Mouse (Mus musculus) MEL (cell line): ENCODE measurements around the gene Marc2. TPM values are rescaled to one million over a fixed set of nuclear protein-coding genes. Genes with fewer than 3 reads are reported as not detected.

Experiments
- DNase-seq: peaks from one replicate; pipeline ENCODE4 v3.0.0; 2011; ENCODE audit warnings: low read depth, low spot score
- H3K27ac ChIP-seq: 2 replicates; pipeline ENCODE4 v1.5.1; 2012; ENCODE audit warnings: low read depth, mild to moderate bottlenecking, control low read depth, low read length, moderate library complexity; ENCODE audit not compliant: control insufficient read depth
- H3K27me3 ChIP-seq, 2 experiments: fragments of 150-350 bp in 1 of 2; sonication (generic) in 1 of 2; 2 replicates each; pipeline ENCODE4 v1.6.1; 2012; ENCODE audit warnings: low read length in 2 of 2, mild to moderate bottlenecking in 2 of 2, improper control_type of control experiment in 1 of 2, moderate library complexity in 1 of 2; ENCODE audit not compliant: insufficient read depth in 2 of 2, control insufficient read depth in 1 of 2
- H3K36me3 ChIP-seq, 2 experiments: 2 replicates each; pipeline ENCODE4 v1.6.1; 2012 to 2014; ENCODE audit warnings: low read length in 2 of 2, improper control_type of control experiment in 1 of 2, inconsistent platforms in 1 of 2, mild to moderate bottlenecking in 1 of 2; ENCODE audit not compliant: insufficient read depth in 2 of 2, control insufficient read depth in 1 of 2
- H3K4me1 ChIP-seq, 2 experiments: fragments of 150-350 bp in 1 of 2; sonication (generic) in 1 of 2; 2 replicates each; pipeline ENCODE4 v1.6.1; 2012; ENCODE audit warnings: low read length in 2 of 2, improper control_type of control experiment in 1 of 2, mild to moderate bottlenecking in 1 of 2; ENCODE audit not compliant: insufficient read depth in 2 of 2, control insufficient read depth in 1 of 2
- H3K4me3 ChIP-seq, 2 experiments: fragments of 150-350 bp in 1 of 2; sonication (generic) in 1 of 2; 2 replicates each; pipeline ENCODE4 v1.5.1; 2012; ENCODE audit warnings: low read depth in 2 of 2, low read length in 2 of 2, mild to moderate bottlenecking in 2 of 2, moderate library complexity in 2 of 2, control low read depth in 1 of 2, improper control_type of control experiment in 1 of 2; ENCODE audit not compliant: control insufficient read depth in 1 of 2, insufficient read depth in 1 of 2
- H3K79me2 ChIP-seq: 2 replicates; pipeline ENCODE4 v1.6.1; 2012; ENCODE audit warnings: mild to moderate bottlenecking, low read length, moderate library complexity; ENCODE audit not compliant: control insufficient read depth, poor library complexity, insufficient read depth
- H3K9ac ChIP-seq: 2 replicates; pipeline ENCODE4 v1.6.1; 2012; ENCODE audit warnings: low read depth, mild to moderate bottlenecking, control low read depth, low read length, moderate library complexity; ENCODE audit not compliant: control insufficient read depth, poor library complexity, severe bottlenecking
- H3K9me3 ChIP-seq: fragments of 150-350 bp; sonication (generic); replicated peaks from 2 replicates; pipeline ENCODE4 v1.6.1; 2012; ENCODE audit warnings: mild to moderate bottlenecking, low read length, improper control_type of control experiment, moderate library complexity; ENCODE audit not compliant: insufficient read depth
- BHLHE40 ChIP-seq: IDR thresholded peaks from 2 replicates; pipeline ENCODE4 v1.6.1; 2012; ENCODE audit warnings: low read depth, mild to moderate bottlenecking, inconsistent platforms, low read length, improper control_type of control experiment, borderline replicate concordance
- CHD1 ChIP-seq: IDR thresholded peaks from 2 replicates; pipeline ENCODE4 v1.6.1; 2012; ENCODE audit warnings: low read depth, mild to moderate bottlenecking, inconsistent platforms, low read length, improper control_type of control experiment
- CTCF ChIP-seq, 3 experiments: IDR thresholded peaks in 2 of 3; conservative IDR thresholded peaks in 1 of 3; 2 replicates each; pipeline ENCODE4 v1.5.1; 2011 to 2012; ENCODE audit warnings: low read length in 3 of 3, low read depth in 2 of 3, mild to moderate bottlenecking in 2 of 3, improper control_type of control experiment in 1 of 3, inconsistent platforms in 1 of 3, mixed read lengths in 1 of 3, moderate library complexity in 1 of 3; ENCODE audit not compliant: control insufficient read depth in 1 of 3, insufficient read depth in 1 of 3, poor library complexity in 1 of 3, severe bottlenecking in 1 of 3
- ELF1 ChIP-seq: IDR thresholded peaks from 2 replicates; pipeline ENCODE4 v1.6.1; 2014; ENCODE audit warnings: low read depth, mild to moderate bottlenecking, inconsistent platforms, low read length, improper control_type of control experiment, moderate library complexity
- EP300 ChIP-seq, 2 experiments: IDR thresholded peaks; 2 replicates each; pipeline ENCODE4 v1.6.1; 2011; ENCODE audit warnings: improper control_type of control experiment in 2 of 2, low read length in 2 of 2, low read depth in 1 of 2, mild to moderate bottlenecking in 1 of 2
- ETS1 ChIP-seq: IDR thresholded peaks from 2 replicates; pipeline ENCODE4 v1.6.1; 2012; ENCODE audit warnings: low read depth, mild to moderate bottlenecking, inconsistent platforms, low read length, improper control_type of control experiment, moderate library complexity
- GATA1 ChIP-seq: IDR thresholded peaks from 2 replicates; pipeline ENCODE4 v1.6.1; 2011; ENCODE audit warnings: low read depth, low read length, improper control_type of control experiment
- HCFC1 ChIP-seq: IDR thresholded peaks from 2 replicates; pipeline ENCODE4 v1.6.1; 2012; ENCODE audit warnings: low read depth, mild to moderate bottlenecking, inconsistent platforms, low read length, improper control_type of control experiment, moderate library complexity
- JUND ChIP-seq: IDR thresholded peaks from 2 replicates; pipeline ENCODE4 v1.6.1; 2011; ENCODE audit warnings: low read depth, mild to moderate bottlenecking, improper control_type of control experiment, low read length
- MAFK ChIP-seq: IDR thresholded peaks from 2 replicates; pipeline ENCODE4 v1.6.1; 2011; ENCODE audit warnings: low read depth, mild to moderate bottlenecking, low read length, improper control_type of control experiment, borderline replicate concordance
- MAX ChIP-seq: IDR thresholded peaks from 2 replicates; pipeline ENCODE4 v1.6.1; 2011; ENCODE audit warnings: low read length, improper control_type of control experiment
- MAZ ChIP-seq: IDR thresholded peaks from 2 replicates; pipeline ENCODE4 v1.6.1; 2012; ENCODE audit warnings: low read depth, mild to moderate bottlenecking, inconsistent platforms, low read length, improper control_type of control experiment
- MEF2A ChIP-seq: IDR thresholded peaks from 2 replicates; pipeline ENCODE4 v1.6.1; 2014; ENCODE audit warnings: low read depth, mild to moderate bottlenecking, inconsistent platforms, low read length, improper control_type of control experiment; ENCODE audit not compliant: poor library complexity, insufficient replicate concordance, severe bottlenecking; ENCODE audit errors: extremely low read depth
- MXI1 ChIP-seq: IDR thresholded peaks from 2 replicates; pipeline ENCODE4 v1.6.1; 2011; ENCODE audit warnings: mild to moderate bottlenecking, low read depth, low read length, improper control_type of control experiment
- MYB ChIP-seq: IDR thresholded peaks from 2 replicates; pipeline ENCODE4 v1.6.1; 2011; ENCODE audit warnings: mild to moderate bottlenecking, low read depth, low read length, improper control_type of control experiment
- MYC ChIP-seq: IDR thresholded peaks from 2 replicates; pipeline ENCODE4 v1.6.1; 2011; ENCODE audit warnings: low read depth, mild to moderate bottlenecking, low read length, improper control_type of control experiment, moderate library complexity
- NELFE ChIP-seq: IDR thresholded peaks from 2 replicates; pipeline ENCODE4 v1.6.1; 2011; ENCODE audit warnings: low read depth, low read length, improper control_type of control experiment
- NRF1 ChIP-seq: IDR thresholded peaks from 2 replicates; pipeline ENCODE4 v1.6.1; 2014; ENCODE audit warnings: low read depth, mild to moderate bottlenecking, inconsistent platforms, low read length, improper control_type of control experiment, moderate library complexity; ENCODE audit not compliant: poor library complexity, insufficient read depth, severe bottlenecking
- POLR2AphosphoS2 ChIP-seq: IDR thresholded peaks from 2 replicates; pipeline ENCODE4 v1.6.1; 2011; ENCODE audit warnings: low read length, improper control_type of control experiment
- POLR2AphosphoS5 ChIP-seq: IDR thresholded peaks from 2 replicates; pipeline ENCODE4 v1.6.1; 2012; ENCODE audit warnings: low read depth, borderline replicate concordance, mild to moderate bottlenecking, inconsistent platforms, low read length, moderate library complexity, mixed read lengths
- RCOR1 ChIP-seq: IDR thresholded peaks from 2 replicates; pipeline ENCODE4 v1.6.1; 2012; ENCODE audit warnings: low read depth, mild to moderate bottlenecking, inconsistent platforms, low read length, improper control_type of control experiment
- SIN3A ChIP-seq: IDR thresholded peaks from 2 replicates; pipeline ENCODE4 v1.6.1; 2012; ENCODE audit warnings: low read length, improper control_type of control experiment, inconsistent platforms
- SMC3 ChIP-seq: IDR thresholded peaks from 2 replicates; pipeline ENCODE4 v1.6.1; 2011; ENCODE audit warnings: low read depth, low read length, improper control_type of control experiment
- TBP ChIP-seq: IDR thresholded peaks from 2 replicates; pipeline ENCODE4 v1.8.0; 2011; ENCODE audit warnings: low read depth, low read length, improper control_type of control experiment
- TCF12 ChIP-seq: IDR thresholded peaks from 2 replicates; pipeline ENCODE4 v1.6.1; 2014; ENCODE audit warnings: low read depth, mild to moderate bottlenecking, inconsistent platforms, low read length, improper control_type of control experiment, moderate library complexity
- UBTF ChIP-seq: IDR thresholded peaks from 2 replicates; pipeline ENCODE4 v1.6.1; 2012; ENCODE audit warnings: low read depth, mild to moderate bottlenecking, inconsistent platforms, low read length, improper control_type of control experiment, moderate library complexity, borderline replicate concordance; ENCODE audit not compliant: insufficient read depth
- ZC3H11A ChIP-seq: IDR thresholded peaks from 2 replicates; pipeline ENCODE4 v1.6.1; 2012; ENCODE audit warnings: low read depth, mild to moderate bottlenecking, inconsistent platforms, low read length, improper control_type of control experiment
- ZKSCAN1 ChIP-seq: IDR thresholded peaks from 2 replicates; pipeline ENCODE4 v1.6.1; 2012; ENCODE audit warnings: low read depth, mild to moderate bottlenecking, inconsistent platforms, low read length, improper control_type of control experiment, moderate library complexity
- ZMIZ1 ChIP-seq: IDR thresholded peaks from 2 replicates; pipeline ENCODE4 v1.6.1; 2012; ENCODE audit warnings: low read depth, mild to moderate bottlenecking, inconsistent platforms, low read length, improper control_type of control experiment, moderate library complexity
- ZNF384 ChIP-seq: IDR thresholded peaks from 2 replicates; pipeline ENCODE4 v1.6.1; 2012; ENCODE audit warnings: low read depth, mild to moderate bottlenecking, inconsistent platforms, low read length, improper control_type of control experiment
- polyA plus RNA-seq, 2 experiments: library from polyadenylated mRNA; stranded (reverse) in 1 of 2; unstranded in 1 of 2; fragments of >175 nt in 1 of 2; fragments of >200 nt in 1 of 2; gene quantifications; 2 replicates each; pipeline versions ENCODE4 v1.2.1 to v1.2.4; 2012; ENCODE audit warnings: low replicate concordance in 2 of 2, low read depth in 1 of 2; ENCODE audit not compliant: insufficient read length in 2 of 2, insufficient read depth in 1 of 2, missing spikeins in 1 of 2
- total RNA-seq: library from RNA; depleted of rRNA; stranded (reverse); fragments of 300-350 nt; gene quantifications from 2 replicates; pipeline ENCODE4 v1.2.3, GENCODE M21; 2012

Gene Marc2
- total and polyA plus RNA-seq, 3 experiments: 99.4 to 281 TPM; not detected in 1

DNA sequence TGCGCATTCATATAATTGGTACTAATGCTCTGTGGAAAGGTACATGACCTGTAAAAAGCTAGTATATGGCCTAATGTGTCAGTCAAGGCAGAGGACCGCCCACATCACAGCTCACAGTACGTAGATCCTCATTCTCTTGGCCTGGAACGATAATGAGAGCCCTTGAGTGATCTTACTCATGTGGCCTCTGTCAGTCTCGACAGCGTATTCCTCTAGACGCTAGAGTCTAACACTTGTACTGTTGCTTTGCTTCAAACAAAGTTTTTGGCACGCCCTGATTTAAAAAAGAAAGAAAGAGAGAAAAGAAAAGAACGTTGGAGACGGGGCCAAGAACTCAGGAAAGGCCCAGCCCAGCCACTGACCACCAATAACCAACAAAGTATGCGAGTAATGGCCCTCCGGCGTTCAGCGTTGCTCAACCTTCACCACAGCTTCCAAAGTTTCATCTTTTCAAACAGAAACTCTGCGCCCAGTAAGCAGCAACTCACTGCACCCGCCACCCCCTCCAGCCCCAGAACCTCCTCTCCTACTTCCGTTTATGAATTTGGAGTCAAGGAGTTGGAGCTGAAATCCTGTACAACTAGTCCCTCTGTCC is 37.7 kb downstream of the Marc2 start:
- H3K4me3 ChIP-seq: peak overlapping the region; percentile 46 to 65; a peak in 3 of 4 replicates

DNA sequence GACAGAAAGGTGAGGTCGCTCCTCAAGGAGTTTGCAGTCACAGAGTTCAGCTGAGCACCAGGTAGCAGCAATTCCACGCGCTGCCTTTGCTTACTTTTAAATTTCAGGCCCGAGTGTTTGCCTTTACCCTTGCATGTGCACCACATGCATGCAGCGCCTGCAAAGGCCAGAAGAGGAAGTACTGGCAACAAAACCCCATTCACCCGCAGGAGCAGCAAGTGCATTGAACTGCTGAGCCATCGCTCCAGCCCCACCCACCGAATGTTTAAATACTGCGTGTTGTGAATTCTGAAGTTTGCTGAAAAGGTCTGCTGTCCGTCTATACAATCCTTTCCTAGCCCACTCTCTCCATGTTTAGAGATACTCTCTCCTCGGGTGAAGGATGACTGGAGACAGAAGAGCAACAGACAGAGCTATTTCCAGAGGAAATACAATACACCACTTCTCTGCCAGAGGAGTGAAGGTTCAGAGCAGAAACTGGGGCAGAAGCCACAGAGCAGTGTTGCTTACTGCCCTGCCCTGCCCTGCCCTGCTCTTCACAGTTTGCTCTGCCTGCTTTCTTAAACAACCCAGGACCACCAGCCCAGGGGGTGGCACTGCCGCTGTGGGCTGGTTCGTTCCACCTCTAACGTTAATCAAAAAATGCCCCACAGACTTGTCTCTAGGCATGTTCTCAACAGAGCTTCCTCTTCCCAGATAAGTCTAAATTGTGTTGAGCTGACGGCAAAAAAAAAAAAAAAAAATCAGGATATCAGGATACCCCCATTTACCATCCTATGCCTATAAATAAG is 38.4 kb downstream of the Marc2 start:
- DNase-seq: peak; percentile 91
- TF ChIP-seq MAX (peak; percentile 86), ZKSCAN1 (no peak), ZNF384 (peak; percentile 76), ZMIZ1 (no peak), RCOR1 (0 out of 2 replicates have a peak, but pooled peaks have one; percentile 3), CTCF (IDR thresholded peaks at IDR 0.05 in 2 of 3, conservative IDR thresholded peaks at IDR 0.05 in 1 of 3; ENCODE audit: control insufficient read depth in 1 of 3, insufficient read depth in 1 of 3, low read depth in 2 of 3, low read length in 3 of 3, poor library complexity in 1 of 3, severe bottlenecking in 1 of 3) (peak; percentile 9 to 28 (median 14); a peak in 3 of 6 replicates), TBP (peak; percentile 71), CHD1 (no peak), MAFK (no peak), MAZ (peak; percentile 62; the same call in 1 of the 2 replicates), GATA1 (no peak), MXI1 (peak; percentile 88), EP300 (IDR thresholded peaks at IDR 0.05; ENCODE audit: low read depth in 1 of 2, low read length in 2 of 2) (no peak), SIN3A (peak; percentile 69), NELFE (no peak), BHLHE40 (no peak; the same call in 1 of the 2 replicates), NRF1 (no peak), POLR2AphosphoS5 (no peak), MYC (peak; percentile 93), POLR2AphosphoS2 (no peak), HCFC1 (no peak), ETS1 (peak; percentile 35; the same call in 1 of the 2 replicates), ELF1 (0 out of 2 replicates have a peak, but pooled peaks have one; percentile 32), MYB (no peak)

More for the DNA sequence above, 37.7 kb downstream of the Marc2 start:
- Histone ChIP-seq H3K9ac (peak overlapping the region; percentile 66), H3K9me3 (no peaks in the 10 kb centered on the region), H3K27ac (no peak overlapping the region), H3K27me3 (no peaks in the 10 kb centered on the region), H3K4me1 (peaks cover 0 to 8% of the 10 kb centered on the region in 2 experiments; a peak in 1 of 4 replicates), H3K79me2 (no peaks in the 10 kb centered on the region), H3K36me3 (peaks cover 0 to 4% of the 10 kb centered on the region in 2 experiments; a peak in 1 of 4 replicates)
- TF ChIP-seq MAX: no peak
- TF ChIP-seq ETS1: no peak
- no peak for TF ChIP-seq EP300 (IDR thresholded peaks at IDR 0.05; ENCODE audit: low read depth in 1 of 2, low read length in 2 of 2)
- TF ChIP-seq ZNF384: no peak
- TF ChIP-seq TBP: no peak
- no peak for TF ChIP-seq ZC3H11A
- no peak for TF ChIP-seq MEF2A
- TF ChIP-seq JUND: no peak
- TF ChIP-seq MYB: no peak
- TF ChIP-seq SMC3: no peak
- TF ChIP-seq ELF1: no peak
- no peak for TF ChIP-seq TCF12
- no peak for TF ChIP-seq UBTF
- TF ChIP-seq RCOR1: no peak
- DNase-seq: peak; percentile 79

More for the DNA sequence above, 38.4 kb downstream of the Marc2 start:
- Histone ChIP-seq H3K9me3 (no peaks in the 10 kb centered on the region), H3K27me3 (no peaks in the 10 kb centered on the region), H3K9ac (peak overlapping the region; percentile 66), H3K79me2 (no peaks in the 10 kb centered on the region), H3K27ac (peak overlapping the region; percentile 54), H3K36me3 (peaks cover 0 to 4% of the 10 kb centered on the region in 2 experiments; a peak in 1 of 4 replicates), H3K4me3 (peak overlapping the region; percentile 46 to 65), H3K4me1 (peaks cover 0 to 8% of the 10 kb centered on the region in 2 experiments; a peak in 1 of 4 replicates)
